Mouse (Mus musculus): ENCODE measurements at regions not wholly inside any gene's neighbourhood (a gene's known extent, or its start where the extent isn't known, plus 50 kb on each side); places are given as distances from the start of the nearest gene placed in this dataset.

DNA sequence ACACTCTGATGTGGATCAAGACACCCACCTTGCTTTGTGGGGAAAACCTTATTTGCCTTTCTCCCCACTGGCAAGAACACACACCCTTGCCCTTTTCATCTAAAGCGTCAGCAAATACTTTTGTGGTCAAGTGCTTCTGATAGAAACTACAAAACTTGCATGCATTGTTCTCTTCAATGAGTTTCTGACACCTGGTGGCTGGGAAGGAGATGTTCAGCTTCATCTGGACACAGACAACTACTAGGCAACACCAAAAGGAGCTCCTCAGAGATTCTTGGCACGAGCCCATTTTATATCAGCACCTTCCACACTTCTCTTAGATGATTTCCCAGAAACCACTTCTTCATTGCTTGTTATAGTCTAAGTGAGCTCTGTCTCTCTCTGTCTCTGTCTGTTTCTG lies 266.7 kb upstream of the Veph1 start:
- TF ChIP-seq CTCF (IDR thresholded peaks at IDR 0.05; ENCODE audit: insufficient read depth, low read length) (no peak), POLR2A (IDR thresholded peaks at IDR 0.05; ENCODE audit: borderline replicate concordance, extremely low read depth, low read depth, low read length) (no peak)
